In the genomic region with DNA sequence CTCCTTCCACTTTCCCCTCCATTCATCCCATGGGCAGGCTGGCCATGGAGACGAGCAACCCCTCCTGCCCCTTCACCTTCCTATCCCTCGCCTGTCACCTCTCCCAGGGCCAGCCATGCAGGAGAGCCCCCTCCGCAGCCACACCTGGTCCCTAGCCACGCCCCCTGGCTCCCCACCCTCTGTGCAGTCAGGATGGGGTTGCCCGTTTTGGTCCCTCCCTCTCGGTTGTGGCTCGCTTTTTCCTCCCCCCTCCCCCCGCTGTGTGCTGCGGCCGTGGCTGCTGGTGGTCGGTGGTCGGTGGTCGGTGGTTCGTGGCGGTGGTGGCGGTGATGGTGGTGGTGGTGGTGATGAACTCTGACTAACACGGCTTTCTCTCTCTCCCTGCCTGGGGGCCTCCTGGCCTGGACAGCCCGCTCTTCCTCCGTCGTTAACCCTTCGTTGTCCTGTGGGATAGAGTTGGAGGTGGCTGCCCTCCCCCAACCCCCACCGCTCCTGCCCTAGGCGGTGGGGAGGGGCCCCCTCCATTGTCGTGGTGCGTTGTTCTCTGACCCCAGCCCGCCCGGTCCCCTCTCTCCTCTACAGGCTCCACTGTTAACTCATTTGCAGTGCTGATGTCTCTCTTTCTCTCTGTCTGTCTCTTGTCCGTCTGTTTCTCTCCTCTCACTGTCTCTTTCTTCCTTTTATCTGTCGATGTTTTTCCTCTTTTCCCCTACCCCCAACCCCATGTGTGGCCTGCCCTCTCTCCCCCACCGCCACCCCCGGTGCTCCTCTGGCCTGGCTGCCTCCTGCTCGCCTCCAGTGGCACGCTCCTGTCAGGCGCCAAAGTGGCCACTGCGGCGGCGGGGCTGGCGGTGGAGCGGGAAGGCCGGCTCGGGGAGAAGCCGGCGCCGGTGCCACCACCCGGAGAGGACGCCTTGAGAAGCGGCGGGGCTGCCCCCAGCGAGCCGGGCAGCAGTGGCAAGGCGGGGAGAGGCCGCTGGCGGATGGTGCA, we compare ENCODE assay signal across 9 mouse cellular contexts. TPM values are rescaled to one million over a fixed set of nuclear protein-coding genes. Genes with fewer than 3 reads are reported as not detected.
DNase-seq lines count a peak whose midpoint lies in the region; ATAC-seq and TF ChIP-seq lines count a peak whose summit lies in the region.
"Had no signal": no experiment of that assay in that cellular context is flagged by ENCODE, and none has a peak within 500 bp of the region (broad histone marks: within the 10 kb centered on the region; RNA-seq: fewer than 3 reads in every experiment).

No protein-coding gene starts in this region.

- peaks cover 42% of the 10 kb centered on the region for H3K4me1 ChIP-seq in heart, embryonic 13.5 days
- peaks cover 12% of the 10 kb centered on the region for H3K4me1 ChIP-seq in embryonic facial prominence, embryonic 11.5 days (ENCODE audit: control insufficient read depth, insufficient read depth, low read length)
- H3K4me1 ChIP-seq in hindbrain, embryonic 16.5 days (ENCODE audit: control insufficient read depth, insufficient read depth, low read depth, low read length) = peaks cover 7% of the 10 kb centered on the region
- H3K4me1 ChIP-seq in neural tube, embryonic 11.5 days (ENCODE audit: control insufficient read depth, insufficient read depth, low read length) = peaks cover 27% of the 10 kb centered on the region

- DNase-seq in heart, adult 8-10 months (ENCODE audit: low spot score) = no peak
- peak; percentile 31 for DNase-seq in embryonic facial prominence, embryonic 11.5 days (ENCODE audit: low spot score)
- peak; percentile 52 for DNase-seq in neural tube, embryonic 11.5 days (ENCODE audit: low spot score)
- no peak for DNase-seq in left cerebral cortex, adult 2 months (ENCODE audit: extremely low spot score in 1 of 2, low spot score in 2 of 2)
- no peak for DNase-seq in right cerebral cortex, postnatal 4 days
- no peak for DNase-seq in adrenal gland, postnatal 25 days

- peak overlapping the region; percentile 74 for H3K4me2 ChIP-seq in heart, embryonic 13.5 days
- H3K4me2 ChIP-seq in embryonic facial prominence, embryonic 11.5 days (ENCODE audit: low read depth, low read length) = peak overlapping the region; percentile 68
- peak overlapping the region; percentile 38 for H3K4me2 ChIP-seq in hindbrain, embryonic 16.5 days (ENCODE audit: low read length)
- H3K4me2 ChIP-seq in neural tube, embryonic 11.5 days (ENCODE audit: low read depth) = peak overlapping the region; percentile 55

- H3K36me3 ChIP-seq in heart, embryonic 13.5 days = no peaks in the 10 kb centered on the region
- no peaks in the 10 kb centered on the region for H3K36me3 ChIP-seq in embryonic facial prominence, embryonic 11.5 days (replicated peaks; ENCODE audit: control insufficient read depth, insufficient read depth, low read depth, low read length)
- H3K36me3 ChIP-seq in hindbrain, embryonic 16.5 days (ENCODE audit: control insufficient read depth, insufficient read depth, low read length) = peaks cover 5% of the 10 kb centered on the region
- H3K36me3 ChIP-seq in neural tube, embryonic 11.5 days (ENCODE audit: control insufficient read depth, insufficient read depth, low read length) = no peaks in the 10 kb centered on the region

- TF ChIP-seq CTCF in left cerebral cortex, adult 2 months (IDR thresholded peaks at IDR 0.05) = no peak

- ATAC-seq in heart, embryonic 13.5 days (ENCODE audit: extremely low read depth, insufficient number of reproducible peaks, low FRiP score, low TSS enrichment) = no peak
- no peak; the same call in 1 of the 2 replicates for ATAC-seq in embryonic facial prominence, embryonic 11.5 days (replicated peaks; ENCODE audit: insufficient number of reproducible peaks, low FRiP score, low TSS enrichment, low read depth)
- no peak; the same call in 1 of the 2 replicates for ATAC-seq in hindbrain, embryonic 16.5 days
- peak; percentile 40; the same call in 1 of the 2 replicates for ATAC-seq in neural tube, embryonic 11.5 days (ENCODE audit: insufficient read depth, low FRiP score, low TSS enrichment)

- peaks cover 67% of the 10 kb centered on the region for H3K27me3 ChIP-seq in heart, embryonic 13.5 days (replicated peaks)
- peaks cover 4% of the 10 kb centered on the region; the same call in 1 of the 2 replicates for H3K27me3 ChIP-seq in embryonic facial prominence, embryonic 11.5 days (ENCODE audit: control insufficient read depth, insufficient read depth, low read length)
- H3K27me3 ChIP-seq in hindbrain, embryonic 16.5 days (replicated peaks; ENCODE audit: control insufficient read depth, insufficient read depth, low read length) = no peaks in the 10 kb centered on the region
- 0 out of 2 replicates have a peak, but pooled peaks cover 2% of the 10 kb centered on the region for H3K27me3 ChIP-seq in neural tube, embryonic 11.5 days (ENCODE audit: control insufficient read depth, insufficient read depth, low read length)

- H3K9ac ChIP-seq in heart, embryonic 13.5 days = peak overlapping the region; percentile 75
- peak overlapping the region; percentile 45 for H3K9ac ChIP-seq in embryonic facial prominence, embryonic 11.5 days (replicated peaks; ENCODE audit: low read length)
- no peak overlapping the region for H3K9ac ChIP-seq in hindbrain, embryonic 16.5 days (ENCODE audit: low read depth, low read length)
- H3K9ac ChIP-seq in neural tube, embryonic 11.5 days (ENCODE audit: low read length) = peak overlapping the region; percentile 54

- 2% methylated on average over 53 of the region's 53 CpGs for WGBS in heart, embryonic 13.5 days
- 3% methylated on average over 53 of the region's 53 CpGs for WGBS in embryonic facial prominence, embryonic 11.5 days
- 4% methylated on average over 45 of the region's 53 CpGs for WGBS in hindbrain, embryonic 16.5 days
- WGBS in neural tube, embryonic 11.5 days = 1% methylated on average over 47 of the region's 53 CpGs

- intact Hi-C loops in left cerebral cortex, adult 2 months (cut with DNase I) = no loop called here

- H3K4me3 ChIP-seq in heart, embryonic 13.5 days = peak overlapping the region; percentile 44
- H3K4me3 ChIP-seq in embryonic facial prominence, embryonic 11.5 days (ENCODE audit: low read depth, low read length) = peak overlapping the region; percentile 29
- H3K4me3 ChIP-seq in hindbrain, embryonic 16.5 days (ENCODE audit: low read length) = no peak overlapping the region
- H3K4me3 ChIP-seq in neural tube, embryonic 11.5 days (ENCODE audit: low read depth, low read length) = peak overlapping the region; percentile 27
- H3K4me3 ChIP-seq in left cerebral cortex, adult 2 months = no peak overlapping the region

- no peaks in the 10 kb centered on the region for H3K9me3 ChIP-seq in heart, embryonic 13.5 days
- H3K9me3 ChIP-seq in embryonic facial prominence, embryonic 11.5 days (replicated peaks; ENCODE audit: control insufficient read depth, low read length) = no peaks in the 10 kb centered on the region
- no peaks in the 10 kb centered on the region for H3K9me3 ChIP-seq in hindbrain, embryonic 16.5 days (ENCODE audit: control insufficient read depth, low read length)
- H3K9me3 ChIP-seq in neural tube, embryonic 11.5 days (ENCODE audit: control insufficient read depth, low read length) = no peaks in the 10 kb centered on the region

- no peak overlapping the region for H3K27ac ChIP-seq in heart, embryonic 13.5 days (replicated peaks)
- no peak overlapping the region for H3K27ac ChIP-seq in embryonic facial prominence, embryonic 11.5 days (replicated peaks; ENCODE audit: low read depth, low read length)
- no peak overlapping the region for H3K27ac ChIP-seq in hindbrain, embryonic 16.5 days (ENCODE audit: low read depth, low read length)
- no peak overlapping the region for H3K27ac ChIP-seq in neural tube, embryonic 11.5 days (ENCODE audit: low read depth, low read length)
- H3K27ac ChIP-seq in left cerebral cortex, adult 2 months = no peak overlapping the region

RNA-seq across cellular contexts. Expression of gene Syt7, which starts 33.4 kb away (rescaled TPM):
- polyA plus RNA-seq in heart, embryonic 13.5 days (2015; fragmentation: Nextera tagmentation; extraction: Ambion mirVana) = 0.43 and 0.61 TPM in 2 replicates
- 10 to 100 TPM; 33.2 to 39.1 (median 35.8) TPM for total RNA-seq in heart, adult 8-10 months (2022)
- 2.2 and 2.7 TPM in 2 replicates for polyA plus RNA-seq in embryonic facial prominence, embryonic 11.5 days (2014; fragmentation: Nextera tagmentation; extraction: Ambion mirVana)
- polyA plus RNA-seq in hindbrain, embryonic 16.5 days (2015; fragmentation: Nextera tagmentation; extraction: Ambion mirVana) = 8.8 and 10.3 TPM in 2 replicates
- polyA plus RNA-seq in neural tube, embryonic 11.5 days (2014; fragmentation: Nextera tagmentation; extraction: Ambion mirVana) = 3.7 and 4.7 TPM in 2 replicates
- 100 to 1,000 TPM; 326 to 329 TPM for total RNA-seq in left cerebral cortex, adult 2 months (2021)
- 21.6 and 27.9 TPM in 2 replicates for total RNA-seq in adrenal gland, postnatal 25 days (2021)

RNA-seq across cellular contexts. Expression of gene Lrrc10b, which starts 35.0 kb away (rescaled TPM):
- polyA plus RNA-seq in heart, embryonic 13.5 days (2015; fragmentation: Nextera tagmentation; extraction: Ambion mirVana) = 0.09 and 0.11 TPM in 2 replicates
- 1 to 10 TPM in 2 of 4 experiments, under 1 TPM in 2; 0.38 to 6.4 (median 1.9) TPM for total RNA-seq in heart, adult 8-10 months (2022)
- polyA plus RNA-seq in embryonic facial prominence, embryonic 11.5 days (2014; fragmentation: Nextera tagmentation; extraction: Ambion mirVana) = 0.13 and 0.20 TPM in 2 replicates
- 0.97 and 1.3 TPM in 2 replicates for polyA plus RNA-seq in hindbrain, embryonic 16.5 days (2015; fragmentation: Nextera tagmentation; extraction: Ambion mirVana)
- polyA plus RNA-seq in neural tube, embryonic 11.5 days (2014; fragmentation: Nextera tagmentation; extraction: Ambion mirVana) = 0.55 and 0.56 TPM in 2 replicates
- total RNA-seq in left cerebral cortex, adult 2 months (2021) = 10 to 100 TPM in 1 of 2 experiments, 1 to 10 TPM in 1; 6.9 to 15.8 TPM
- 2.2 and 2.5 TPM in 2 replicates for total RNA-seq in adrenal gland, postnatal 25 days (2021)
- polyA plus RNA-seq: liver, embryonic 16.5 days had no signal

Comparison
In these comparisons a context has a peak if more than half of its experiments do, and no peak if none do; other contexts are left out.
1. H3K4me3 ChIP-seq: peak in heart, embryonic 13.5 days (single experiment), embryonic facial prominence, embryonic 11.5 days (single experiment) and neural tube, embryonic 11.5 days (single experiment); none in hindbrain, embryonic 16.5 days (single experiment) and left cerebral cortex, adult 2 months (single experiment).
2. DNase-seq: peak in embryonic facial prominence, embryonic 11.5 days (single experiment) and neural tube, embryonic 11.5 days (single experiment); none in heart, adult 8-10 months (single experiment), left cerebral cortex, adult 2 months (0 of 2), right cerebral cortex, postnatal 4 days (single experiment) and adrenal gland, postnatal 25 days (single experiment).
3. Peak in every context shown above with its lines, with median percentiles within 50 percentile points of each other: H3K4me2 ChIP-seq.